Mouse (Mus musculus) small intestine, adult 2 months (tissue): ENCODE measurements at regions not wholly inside any gene's neighbourhood (a gene's known extent, or its start where the extent isn't known, plus 50 kb on each side); places are given as distances from the start of the nearest gene placed in this dataset.

Experiments used
- CTCF ChIP-seq: fragments of 200-500 bp; IDR thresholded peaks from 2 replicates; pipeline ENCODE4 v1.5.1; 2012; ENCODE audit warnings: low read depth, mild to moderate bottlenecking, control low read depth, inconsistent platforms, low read length, moderate library complexity, mixed read lengths; ENCODE audit not compliant: insufficient replicate concordance, insufficient read length; ENCODE audit errors: extremely low read depth
- POLR2A ChIP-seq: fragments of 200-500 bp; IDR thresholded peaks from 2 replicates; pipeline ENCODE4 v1.6.1; 2012; ENCODE audit warnings: low read depth, mild to moderate bottlenecking, control low read depth, inconsistent platforms, low read length, moderate library complexity

GRCm38 (mm10) chr8:92216176-92216575 is 141.2 kb upstream of the Irx5 start:
- no peak for TF ChIP-seq CTCF
- TF ChIP-seq POLR2A = no peak
